Mouse (Mus musculus) bone marrow macrophage, adult 2 months (primary cell): Measurements from ENCODE around the gene Hspb1. TPM values are rescaled to one million over a fixed set of nuclear protein-coding genes. Genes with fewer than 3 reads are reported as not detected.
A peak's percentile ranks its signal among the peaks of the same experiment; 100 is the strongest.

Experiments used
- H3K27ac ChIP-seq: 2 replicates; pipeline ENCODE4 v1.5.1; 2012; ENCODE audit warnings: low read depth, low read length; ENCODE audit not compliant: insufficient read depth
- H3K4me1 ChIP-seq: 2 replicates; pipeline ENCODE4 v1.6.1; 2012; ENCODE audit warnings: low read length; ENCODE audit not compliant: control insufficient read depth, insufficient read depth
- H3K4me3 ChIP-seq: 2 replicates; pipeline ENCODE4 v1.5.1; 2012; ENCODE audit warnings: mild to moderate bottlenecking, low read length, moderate library complexity; ENCODE audit not compliant: insufficient read depth
- CTCF ChIP-seq: IDR thresholded peaks from 2 replicates; pipeline ENCODE4 v1.5.1; 2012; ENCODE audit warnings: low read depth, mild to moderate bottlenecking, low read length, moderate library complexity
- POLR2A ChIP-seq: IDR thresholded peaks from 2 replicates; pipeline ENCODE4 v1.6.1; 2012; ENCODE audit warnings: mild to moderate bottlenecking, low read depth, low read length, borderline replicate concordance
- polyA plus RNA-seq: library from polyadenylated mRNA; stranded (reverse); fragments of >200 nt; gene quantifications from 2 replicates; pipeline ENCODE4 v1.2.4, GENCODE M21; 2012; ENCODE audit not compliant: missing spikeins, insufficient read depth, insufficient read length

The Hspb1 gene
- polyA plus RNA-seq, 1 experiment, result 0.80 TPM

GRCm38 (mm10) chr5:135855156-135855555, 32.6 kb upstream of the Hspb1 start:
- no peak overlapping the region for H3K27ac ChIP-seq
- H3K4me3 ChIP-seq, result no peak overlapping the region
- H3K4me1 ChIP-seq, result peaks cover 8% of the 10 kb centered on the region
- TF ChIP-seq POLR2A (no peak), CTCF (peak; percentile 97)

GRCm38 (mm10) chr5:135866662-135867061, 21.1 kb upstream of the Hspb1 start:
- no peak for TF ChIP-seq CTCF
- TF ChIP-seq POLR2A, result no peak
- Histone ChIP-seq H3K4me1 (peaks cover 10% of the 10 kb centered on the region), H3K4me3 (no peak overlapping the region), H3K27ac (no peak overlapping the region)

- peaks cover 10% of the 10 kb centered on the region for H3K4me1 ChIP-seq
- TF ChIP-seq POLR2A (no peak), CTCF (no peak)
- H3K4me3 ChIP-seq, result peak overlapping the region; percentile 22; the same call in 1 of the 2 replicates
- no peak overlapping the region for H3K27ac ChIP-seq
Observed at GRCm38 (mm10) chr5:135867637-135868593, 19.8 kb upstream of the Hspb1 start.

GRCm38 (mm10) chr5:135868653-135869052, 19.1 kb upstream of the Hspb1 start:
- TF ChIP-seq CTCF (no peak), POLR2A (no peak)
- Histone ChIP-seq H3K4me3 (no peak overlapping the region), H3K27ac (no peak overlapping the region), H3K4me1 (peaks cover 10% of the 10 kb centered on the region)

- no peak overlapping the region for H3K4me3 ChIP-seq
- no peak for TF ChIP-seq POLR2A
- no peak for TF ChIP-seq CTCF
- H3K27ac ChIP-seq, result no peak overlapping the region
- peaks cover 10% of the 10 kb centered on the region for H3K4me1 ChIP-seq
Observed at GRCm38 (mm10) chr5:135869661-135870423, 17.9 kb upstream of the Hspb1 start.

- H3K27ac ChIP-seq, result no peak overlapping the region
- H3K4me3 ChIP-seq, result no peak overlapping the region
- TF ChIP-seq CTCF (no peak), POLR2A (no peak)
- peaks cover 10% of the 10 kb centered on the region for H3K4me1 ChIP-seq
Observed at GRCm38 (mm10) chr5:135870505-135870904, 17.2 kb upstream of the Hspb1 start.

- TF ChIP-seq CTCF, result no peak
- no peak for TF ChIP-seq POLR2A
- Histone ChIP-seq H3K4me1 (peaks cover 15% of the 10 kb centered on the region), H3K4me3 (no peak overlapping the region), H3K27ac (no peak overlapping the region)
Observed at GRCm38 (mm10) chr5:135872996-135873395, 14.7 kb upstream of the Hspb1 start.

GRCm38 (mm10) chr5:135873753-135874152, 14.0 kb upstream of the Hspb1 start:
- no peak overlapping the region for H3K27ac ChIP-seq
- peaks cover 18% of the 10 kb centered on the region for H3K4me1 ChIP-seq
- TF ChIP-seq POLR2A, result no peak
- no peak for TF ChIP-seq CTCF
- no peak overlapping the region for H3K4me3 ChIP-seq

GRCm38 (mm10) chr5:135877180-135877579, 10.5 kb upstream of the Hspb1 start:
- peaks cover 18% of the 10 kb centered on the region for H3K4me1 ChIP-seq
- no peak overlapping the region for H3K4me3 ChIP-seq
- no peak overlapping the region for H3K27ac ChIP-seq
- TF ChIP-seq POLR2A (no peak), CTCF (no peak)
